Mouse (Mus musculus): ENCODE data around the gene Slc6a11.

Slc6a11 gene

DNA sequence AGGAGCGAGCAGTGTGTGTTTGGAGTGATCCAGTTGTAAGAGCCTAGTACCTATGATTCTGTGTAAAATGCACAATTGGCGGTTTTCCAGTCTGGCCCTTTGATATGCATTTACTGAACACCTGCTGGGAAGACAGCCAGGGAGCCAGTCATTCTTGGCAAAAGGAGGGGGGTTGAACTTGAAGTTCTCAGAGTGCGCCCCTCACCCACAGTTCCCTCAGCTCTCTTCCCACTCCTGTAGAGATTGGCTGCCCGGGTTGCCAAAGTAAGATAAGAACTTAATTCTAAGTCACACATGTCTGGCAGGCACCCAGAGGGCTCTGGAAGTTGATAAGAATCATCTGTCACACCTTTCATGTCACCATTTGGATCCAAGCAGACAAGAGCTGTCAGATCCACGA is 133.4 kb downstream of the Slc6a11 start:
- no peak for DNase-seq (ENCODE audit: low read depth, low spot score)

DNA sequence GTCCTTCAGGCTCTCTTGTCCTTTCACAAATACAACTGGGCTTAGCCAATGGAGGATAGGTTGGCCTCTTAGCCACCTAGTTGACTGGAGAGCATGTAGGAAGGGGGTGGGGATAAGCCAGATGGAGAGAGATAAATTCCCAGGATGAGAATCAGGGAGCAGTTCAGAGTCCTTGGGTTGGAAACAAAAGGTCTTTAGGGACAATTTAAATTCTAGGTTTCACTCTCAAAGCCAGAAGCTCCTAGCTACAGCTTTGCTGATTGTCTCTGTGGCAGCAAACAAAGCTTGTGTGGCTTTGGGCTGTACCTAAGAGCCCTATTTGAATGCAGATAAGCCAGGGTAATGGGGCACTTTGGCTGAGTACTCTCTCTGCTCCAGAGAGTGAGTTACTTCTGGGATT is 135.2 kb downstream of the Slc6a11 start:
- no peak for DNase-seq (ENCODE audit: low read depth, low spot score)

DNA sequence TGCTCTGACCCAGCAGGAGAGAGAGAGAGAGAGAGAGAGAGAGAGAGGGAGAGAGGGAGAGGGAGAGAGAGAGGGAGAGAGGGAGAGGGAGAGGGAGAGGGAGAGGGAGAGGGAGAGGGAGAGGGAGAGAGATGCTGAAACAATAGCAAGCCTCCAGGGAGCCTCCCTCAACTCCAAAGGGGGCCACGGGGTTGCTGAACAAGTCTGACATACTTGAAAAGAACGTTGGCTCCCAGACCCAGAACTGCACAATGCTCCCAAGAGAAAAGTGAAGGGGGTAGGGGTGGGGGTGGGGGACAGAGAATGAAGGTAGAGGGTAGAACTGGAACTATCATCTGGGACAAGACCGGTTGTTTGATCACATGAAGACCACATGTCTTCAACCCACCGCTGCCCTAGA is 136.9 kb downstream of the Slc6a11 start:
- DNase-seq (ENCODE audit: low read depth, low spot score): no peak

DNA sequence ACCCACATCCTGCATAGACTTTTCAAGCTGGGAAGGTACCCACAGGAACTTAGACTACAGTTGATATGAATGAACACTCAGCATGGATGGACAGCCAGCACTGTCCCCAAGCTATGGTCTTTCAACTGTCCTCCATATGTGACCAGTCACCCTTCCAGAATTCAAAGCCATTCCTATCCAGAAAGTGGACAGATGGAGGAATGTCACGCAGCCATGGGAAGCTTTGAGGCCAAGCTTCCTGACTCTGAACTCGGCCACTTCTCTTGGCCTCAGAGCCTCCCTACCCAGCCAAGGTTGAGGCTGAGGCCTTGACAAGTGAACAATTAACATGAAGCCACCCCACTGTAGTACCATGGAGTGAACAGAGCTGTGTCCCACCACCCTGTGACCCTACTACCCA is 138.5 kb downstream of the Slc6a11 start:
- DNase-seq (ENCODE audit: low read depth, low spot score): no peak

DNA sequence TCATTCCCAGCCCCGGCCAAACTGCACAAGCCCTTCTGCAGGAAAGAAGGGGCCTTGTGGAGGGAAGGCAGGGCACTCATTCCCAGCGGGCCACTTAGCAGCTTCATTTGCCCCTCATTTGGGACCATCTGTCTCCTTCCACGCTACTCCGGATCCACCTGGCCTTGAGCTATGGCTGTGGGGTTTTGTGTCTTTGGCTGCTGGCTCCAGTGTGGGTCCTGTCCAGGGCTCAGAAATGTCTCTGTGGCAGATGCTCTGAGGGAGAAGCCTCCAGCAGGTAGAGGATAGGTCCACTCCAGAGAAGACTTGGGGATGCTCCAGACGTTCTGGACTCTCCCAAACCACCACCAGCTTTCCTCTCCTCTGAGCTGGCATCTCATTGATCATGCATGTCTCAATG is 139.8 kb downstream of the Slc6a11 start:
- DNase-seq (ENCODE audit: low read depth, low spot score): no peak

DNA sequence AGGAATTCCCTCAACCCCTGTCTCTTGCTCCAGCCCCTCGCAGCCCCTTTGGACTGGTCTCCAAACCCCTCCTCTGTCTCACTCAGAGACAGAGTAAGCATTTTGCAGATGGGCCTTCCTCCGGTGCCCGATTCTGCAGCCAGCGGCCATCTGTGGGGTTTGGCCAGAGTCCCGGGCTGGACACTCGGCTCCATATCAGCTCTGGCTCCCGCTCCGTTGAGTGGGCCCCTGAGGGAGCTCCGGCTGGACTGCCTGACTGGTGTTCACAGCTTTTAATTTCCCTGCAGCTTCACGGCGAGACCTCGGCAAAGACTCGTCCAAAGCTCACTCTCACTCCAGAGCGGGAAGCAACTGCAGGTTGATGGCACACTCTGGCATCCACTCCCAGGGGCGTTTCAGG is 141.2 kb downstream of the Slc6a11 start:
- no peak for DNase-seq (ENCODE audit: low read depth, low spot score)

DNA sequence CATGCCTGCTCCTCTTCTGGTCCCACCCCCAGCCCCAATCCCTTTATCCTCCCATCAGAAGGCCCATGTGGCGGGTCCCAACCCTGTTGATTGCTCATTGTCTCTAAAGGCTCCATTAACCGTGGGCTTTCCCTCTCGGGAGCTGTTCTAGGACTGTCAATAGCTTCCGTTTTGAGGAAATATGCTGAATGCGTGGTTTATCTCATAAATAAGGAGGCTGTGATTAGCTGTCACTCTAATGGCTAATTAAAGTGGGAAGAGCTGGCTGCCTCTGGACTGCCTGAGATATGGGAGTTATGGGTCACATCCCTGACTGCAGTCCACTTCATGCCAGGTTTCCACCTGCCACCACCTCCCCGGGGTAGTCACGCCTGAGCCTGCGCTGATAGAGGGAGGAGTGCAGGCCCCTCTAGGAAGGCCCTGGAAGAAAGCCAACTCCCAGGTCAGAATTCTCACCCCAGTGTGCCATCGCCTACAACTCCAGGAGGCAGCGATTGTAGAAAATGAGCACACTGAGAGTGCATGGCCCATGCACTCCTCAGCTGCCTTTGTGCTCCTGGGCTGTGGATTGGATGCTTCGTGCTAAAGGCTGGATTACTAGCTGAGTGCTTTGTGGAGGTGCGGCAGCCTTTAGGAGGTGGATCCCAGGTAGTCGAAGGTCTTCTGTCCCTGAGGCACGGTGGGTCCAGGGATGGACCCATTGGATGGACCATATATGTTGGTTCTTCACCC is 143.1 kb downstream of the Slc6a11 start:
- no peak for DNase-seq (ENCODE audit: low read depth, low spot score)

DNA sequence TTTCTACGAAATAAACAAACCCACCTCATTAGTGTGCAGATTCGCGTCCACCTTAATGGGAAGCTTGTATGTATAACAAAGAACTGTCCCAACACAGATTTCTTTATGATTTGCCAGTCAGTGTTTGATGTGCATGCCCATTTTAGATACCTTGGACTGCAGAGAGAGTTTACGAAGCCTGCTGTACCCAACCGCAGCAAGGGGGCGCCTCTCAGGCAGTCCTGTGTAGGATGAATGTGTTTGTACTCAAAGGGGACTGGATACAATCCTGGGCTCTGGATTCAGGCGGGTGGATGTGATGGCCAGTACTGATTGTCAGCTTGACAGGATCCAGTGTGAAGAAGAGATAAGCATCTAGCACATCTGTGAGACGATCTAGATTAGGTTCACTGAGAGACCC is 144.8 kb downstream of the Slc6a11 start:
- no peak for DNase-seq (ENCODE audit: low read depth, low spot score)

DNA sequence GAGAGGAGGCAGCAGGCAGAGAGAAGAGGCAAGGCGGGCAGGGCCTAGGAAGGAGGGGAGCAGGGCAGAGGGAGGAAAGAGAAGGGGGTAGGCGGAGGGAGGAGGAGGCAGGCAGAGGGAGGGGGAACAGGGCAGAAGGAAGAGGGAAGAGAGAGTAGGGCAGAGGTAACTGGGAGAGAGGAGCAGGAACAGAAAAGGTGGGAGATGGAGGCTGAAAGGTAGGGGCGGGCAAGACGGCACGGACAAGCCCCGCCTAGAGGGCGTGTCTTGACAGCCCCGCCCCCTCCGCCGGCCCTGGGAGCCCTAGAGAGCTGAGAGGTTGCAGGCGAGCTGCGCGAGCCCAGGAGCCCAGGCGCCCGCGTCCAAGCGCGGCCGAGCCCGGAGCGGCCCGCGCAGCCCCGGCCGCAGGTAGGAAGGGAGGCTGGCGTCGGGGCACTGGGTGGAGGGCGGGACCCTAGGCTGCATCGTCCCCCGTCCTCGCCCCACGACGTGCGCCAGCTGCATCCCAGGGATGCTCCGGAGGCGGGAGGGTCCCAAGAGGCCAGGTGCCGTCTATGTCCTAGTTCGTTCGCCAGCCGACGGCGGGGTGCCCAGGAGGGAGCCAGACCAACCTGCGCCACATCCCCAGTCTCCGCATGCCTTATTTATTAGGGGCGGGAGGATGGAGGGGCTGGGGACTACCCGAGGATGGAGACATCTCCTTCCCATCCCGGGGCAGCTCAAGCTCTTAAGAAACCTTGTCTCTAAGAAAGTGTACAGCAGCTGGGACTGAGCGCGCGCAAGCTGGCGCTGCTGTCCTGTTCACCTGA is 151.6 kb downstream of the Slc6a11 start, which contains the start of gene Slc6a1:
Gene Slc6a1, plus strand, starts transcription at position 167 of the 809 bp plus-strand sequence.
- peak; percentile 46 for DNase-seq (ENCODE audit: low read depth, low spot score)

DNA sequence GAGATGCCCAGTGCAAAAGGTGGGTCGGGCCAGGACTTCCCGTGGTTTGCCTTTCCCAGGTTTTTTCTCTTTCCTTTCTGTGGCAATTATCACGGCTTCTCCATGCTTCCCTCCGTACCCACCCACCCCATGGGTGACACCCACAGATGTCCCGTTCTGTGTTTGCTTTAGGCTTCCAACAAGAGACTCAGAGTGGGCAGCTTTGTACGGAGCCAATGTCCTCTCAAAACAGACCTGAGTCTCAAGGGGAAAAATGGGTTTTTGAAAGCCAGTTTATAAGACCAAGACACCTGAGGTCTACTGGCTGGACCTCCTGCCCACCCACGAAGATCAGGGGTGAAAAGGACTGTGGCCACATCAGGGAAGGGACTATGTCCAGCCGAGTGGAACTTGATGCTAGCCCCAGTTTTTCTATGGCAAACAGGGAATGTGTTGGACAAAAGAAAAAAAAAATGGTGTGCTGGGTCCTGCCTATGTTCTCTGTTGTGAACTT is 152.3 kb downstream of the Slc6a11 start:
- no peak for DNase-seq (ENCODE audit: low read depth, low spot score)

DNA sequence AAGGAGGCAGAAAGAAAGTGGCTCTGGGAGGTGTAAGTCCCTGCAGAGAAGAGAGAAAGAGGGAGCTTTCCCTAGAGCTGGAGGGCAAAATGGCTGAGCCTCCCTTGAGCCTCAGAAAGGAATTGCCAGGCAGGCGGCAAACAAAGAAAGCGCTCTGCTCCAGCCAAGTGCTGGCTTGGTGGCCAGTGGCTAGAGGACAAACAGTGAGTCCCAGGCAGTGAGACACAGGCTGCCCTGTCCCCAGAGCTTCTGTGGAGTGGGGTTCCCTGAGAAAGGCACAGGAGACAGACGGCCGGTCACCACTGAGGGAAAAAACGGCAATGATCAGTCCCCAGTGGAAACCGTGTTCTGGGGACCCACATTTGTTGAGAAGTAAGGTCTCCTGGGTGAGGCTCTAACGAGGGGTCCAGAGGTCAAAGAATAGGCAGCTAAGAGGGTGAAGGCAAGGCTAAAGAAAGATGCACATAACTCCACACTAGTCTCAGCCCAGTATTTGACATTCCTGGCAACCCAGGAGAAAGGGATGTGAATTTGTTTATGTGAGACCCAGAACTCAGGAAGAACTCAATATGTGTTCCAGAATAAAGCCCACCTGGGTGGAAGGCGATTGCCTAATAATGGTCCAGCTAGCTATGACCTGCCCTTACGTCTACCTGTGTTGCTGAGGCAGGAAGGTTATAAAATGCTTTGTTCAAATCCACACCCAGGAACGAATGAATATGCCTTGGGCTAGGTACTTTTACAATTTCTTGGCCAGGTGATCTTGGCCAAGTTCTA is 153.1 kb downstream of the Slc6a11 start:
- no peak for DNase-seq (ENCODE audit: low read depth, low spot score)

DNA sequence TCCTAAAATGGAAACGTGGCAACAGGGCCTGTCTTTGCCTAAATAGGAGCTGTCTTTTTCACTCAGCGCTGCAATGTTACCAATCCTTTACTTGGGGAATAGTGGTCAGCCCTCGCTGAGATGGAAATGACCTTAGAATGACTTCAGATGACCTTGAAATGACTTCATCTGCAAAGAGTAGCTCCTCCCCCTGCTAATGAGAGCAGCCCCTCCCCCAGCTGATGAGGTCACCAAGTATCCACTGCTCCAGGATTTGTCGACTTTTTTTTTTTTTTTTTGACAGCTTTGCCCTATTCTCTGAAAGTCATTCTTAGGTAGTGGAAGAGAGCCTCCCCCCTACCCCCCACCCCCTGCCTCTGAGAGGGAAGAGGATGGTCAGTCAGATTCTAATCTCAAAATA is 154.4 kb downstream of the Slc6a11 start:
- no peak for DNase-seq (ENCODE audit: low read depth, low spot score)

DNA sequence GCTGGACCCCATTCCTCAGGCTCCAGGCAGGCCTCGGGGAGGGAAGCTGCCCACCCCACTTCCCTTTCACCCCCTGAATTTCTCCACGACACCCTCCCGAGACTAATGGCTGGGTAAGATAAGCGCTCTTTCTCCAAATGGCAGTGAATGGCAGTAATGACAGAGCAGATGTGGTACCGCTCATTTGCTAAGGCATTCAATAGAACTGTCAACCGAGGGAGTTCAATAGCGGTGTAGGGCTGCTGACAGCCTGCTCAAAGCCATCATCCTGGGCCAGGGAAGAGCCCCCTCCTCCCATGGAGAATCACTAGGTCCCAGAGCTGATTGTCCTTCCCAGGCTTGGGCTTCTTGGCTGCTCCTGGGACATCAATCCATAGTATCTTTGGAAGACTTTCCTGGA is 158.1 kb downstream of the Slc6a11 start:
- DNase-seq (ENCODE audit: low read depth, low spot score): no peak

DNA sequence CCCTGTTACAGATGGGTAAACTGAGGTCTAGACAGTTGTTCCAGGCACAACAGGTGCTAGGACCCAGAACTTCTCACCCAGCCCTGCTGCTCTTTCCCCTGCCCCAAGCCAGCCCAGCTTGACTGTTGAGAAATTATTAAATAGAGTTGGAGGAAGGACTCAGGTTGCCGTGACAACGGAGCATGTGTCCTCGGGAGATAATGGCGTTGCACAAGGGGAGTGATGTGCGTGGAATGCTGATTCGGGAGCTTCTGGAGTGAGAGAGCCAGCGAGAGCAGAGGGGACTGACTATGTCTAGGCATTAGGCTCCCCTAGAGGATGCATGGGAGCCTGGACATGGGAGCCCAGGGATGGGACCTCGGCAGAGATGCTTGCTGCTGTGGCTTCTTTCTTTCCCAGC is 159.1 kb downstream of the Slc6a11 start:
- peak; percentile 47 for DNase-seq (ENCODE audit: low read depth, low spot score)

DNA sequence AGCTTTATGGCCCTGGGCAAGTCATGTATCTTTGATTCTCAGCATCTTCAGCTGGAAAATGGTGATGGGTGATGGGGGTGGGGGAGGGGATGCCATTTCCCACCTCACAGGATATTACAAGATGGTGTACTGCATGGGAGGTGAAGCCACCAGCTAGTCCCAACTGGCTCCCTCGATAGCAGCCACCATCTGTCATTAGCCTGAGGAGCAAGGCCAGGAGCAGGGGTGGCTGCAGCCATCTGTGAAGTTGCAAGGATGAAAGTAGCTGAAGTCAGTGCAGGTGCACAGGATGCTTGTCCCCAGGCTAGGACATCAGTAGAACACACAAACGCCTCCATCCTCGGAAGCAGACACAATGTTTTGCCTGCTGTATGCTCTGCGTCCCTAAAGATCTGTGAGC is 159.9 kb downstream of the Slc6a11 start:
- DNase-seq (ENCODE audit: low read depth, low spot score): no peak

DNA sequence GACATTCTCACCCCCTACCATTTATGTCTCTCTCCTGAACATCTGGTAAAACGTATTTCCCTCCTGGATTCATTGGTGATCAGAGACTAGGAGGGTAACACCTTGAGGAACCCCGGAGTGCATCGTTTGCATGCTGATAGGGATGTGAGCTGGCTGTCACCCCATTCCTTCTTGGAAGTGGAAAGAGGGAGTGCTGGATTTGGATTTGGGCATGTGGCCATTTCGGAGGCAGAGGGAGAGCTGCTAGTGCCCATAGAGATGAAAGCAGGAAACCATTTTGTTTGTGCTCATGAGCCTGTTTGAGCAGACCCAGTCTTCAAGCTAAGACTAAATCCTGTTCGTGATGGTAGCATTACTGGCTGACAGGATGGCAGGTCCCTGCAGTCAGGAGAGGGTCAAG is 160.4 kb downstream of the Slc6a11 start:
- no peak for DNase-seq (ENCODE audit: low read depth, low spot score)

DNA sequence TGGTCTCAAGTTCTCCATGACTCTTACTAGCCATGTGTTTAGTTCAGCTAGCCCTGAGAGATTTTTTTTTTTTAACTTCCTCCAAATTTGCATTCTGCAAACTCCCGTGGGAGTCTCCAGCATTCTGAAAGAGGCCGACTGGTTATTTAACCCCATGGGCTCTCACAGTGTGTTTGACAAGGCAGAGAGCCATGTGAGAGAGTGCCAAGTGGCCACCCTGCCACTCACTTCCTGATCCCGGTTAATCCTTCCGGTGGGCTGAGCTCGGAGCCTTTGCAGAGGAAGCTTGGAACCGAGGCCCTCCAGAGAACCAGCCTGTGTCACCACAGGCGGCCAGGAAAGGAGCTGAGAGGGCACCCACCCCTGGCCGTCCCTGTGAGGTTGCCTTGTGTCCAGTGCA is 162.5 kb downstream of the Slc6a11 start:
- no peak for DNase-seq (ENCODE audit: low read depth, low spot score)

DNA sequence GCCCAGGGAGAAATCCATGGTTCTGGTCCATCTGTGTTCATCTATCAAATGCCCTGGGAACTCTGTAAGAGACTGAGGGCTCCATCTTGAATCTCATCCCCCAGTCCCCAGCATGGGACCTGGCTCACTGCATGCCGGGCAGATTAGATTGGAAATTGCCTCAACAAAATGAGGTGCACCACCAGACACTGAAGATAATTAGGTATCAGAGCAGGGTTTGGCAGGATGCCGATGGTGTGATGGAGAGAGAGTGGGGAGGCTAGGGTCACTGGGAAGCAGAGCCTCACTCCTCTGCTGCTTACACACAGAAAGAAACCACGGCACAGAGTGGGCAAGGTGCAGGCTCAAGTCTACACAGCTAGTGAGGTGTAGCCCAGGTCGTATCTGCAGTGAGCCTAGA is 164.0 kb downstream of the Slc6a11 start:
- DNase-seq (ENCODE audit: low read depth, low spot score): no peak

DNA sequence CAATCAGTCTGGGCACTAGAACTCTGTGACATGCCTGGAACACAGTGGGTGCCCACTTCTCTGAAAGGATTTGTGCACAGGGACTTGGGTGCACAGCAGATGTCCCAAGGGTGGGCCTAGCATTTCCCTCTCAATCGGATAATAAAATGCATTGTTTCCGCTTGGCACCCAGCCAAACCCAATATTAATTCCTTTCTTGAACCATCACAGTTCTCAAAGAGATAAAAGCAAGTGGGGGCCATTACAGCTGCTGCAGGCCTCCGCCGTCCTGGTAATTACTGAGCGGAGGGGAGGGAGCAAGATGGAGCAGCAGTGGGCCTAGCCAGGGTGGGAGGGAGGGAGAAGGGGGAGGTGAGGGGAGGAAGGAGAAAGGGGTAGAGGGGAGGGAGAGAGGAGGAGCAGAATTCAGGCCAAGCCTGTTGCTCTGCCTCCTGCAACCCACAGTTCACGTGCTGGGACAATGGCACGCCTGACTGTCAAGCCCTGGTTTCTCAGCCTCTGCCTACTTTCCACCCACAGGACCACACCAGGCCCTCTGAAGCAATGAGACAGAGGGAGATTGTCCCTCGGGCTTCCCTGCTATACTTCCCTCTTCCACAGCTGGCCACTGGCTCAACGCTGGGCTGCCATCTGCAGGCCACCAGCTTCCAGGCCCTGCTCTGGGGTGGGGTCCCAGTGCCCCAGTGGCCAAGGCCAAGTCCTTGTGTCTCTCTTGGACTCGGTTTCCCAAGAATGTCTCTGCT is 166.4 kb downstream of the Slc6a11 start:
- DNase-seq (ENCODE audit: low read depth, low spot score): peak; percentile 32

Measured in telencephalon, adult 2 months (tissue).